Mouse (Mus musculus) gastrocnemius, adult 2 months (tissue): ENCODE measurements at regions not wholly inside any gene's neighbourhood (a gene's known extent, or its start where the extent isn't known, plus 50 kb on each side); places are given as distances from the start of the nearest gene placed in this dataset.

ENCODE experiments used
- DNase-seq: peaks from one replicate; pipeline ENCODE4 v3.0.0; 2022
- H3K27ac ChIP-seq: fragments of 200-600 bp; 2 replicates; pipeline ENCODE4 v1.8.1; 2022; ENCODE audit warnings: mild to moderate bottlenecking
- H3K4me3 ChIP-seq: fragments of 200-600 bp; 2 replicates; pipeline ENCODE4 v1.8.1; 2022; ENCODE audit warnings: mild to moderate bottlenecking, moderate library complexity
- CTCF ChIP-seq: fragments of 200-600 bp; IDR thresholded peaks from 2 replicates; pipeline ENCODE4 v1.8.1; 2022; ENCODE audit warnings: antibody characterized with exemption, mild to moderate bottlenecking, moderate library complexity
- intact Hi-C: fragments of 180-260 bp; cut with DNase I; formaldehyde crosslinking; loops from one replicate; pipeline ENCODE4 v1.15.1; 2025

GRCm38 (mm10) chr11:84760622-84761196 is 58.6 kb downstream of the Mrm1 start:
- Histone ChIP-seq H3K27ac (no peak overlapping the region), H3K4me3 (no peak overlapping the region)
- intact Hi-C loops: no loop called here
- no peak for TF ChIP-seq CTCF
- no peak for DNase-seq

- Histone ChIP-seq H3K27ac (no peak overlapping the region), H3K4me3 (no peak overlapping the region)
- DNase-seq: peak; percentile 49
- no peak for TF ChIP-seq CTCF
- intact Hi-C loops: no loop called here
Measured at GRCm38 (mm10) chr11:84759478-84759986, 59.8 kb downstream of the Mrm1 start.

- DNase-seq: no peak
- TF ChIP-seq CTCF: peak; percentile 26; the same call in 1 of the 2 replicates
- Histone ChIP-seq H3K4me3 (no peak overlapping the region), H3K27ac (no peak overlapping the region)
- intact Hi-C loops: no loop called here
Measured at GRCm38 (mm10) chr11:84752007-84752406, 67.3 kb downstream of the Mrm1 start.

- no peak for TF ChIP-seq CTCF
- H3K4me3 ChIP-seq: no peak overlapping the region
- intact Hi-C loops: no loop called here
- peak; percentile 24 for DNase-seq
- no peak overlapping the region for H3K27ac ChIP-seq
Measured at GRCm38 (mm10) chr11:84749490-84750349, 69.6 kb downstream of the Mrm1 start.

GRCm38 (mm10) chr11:84738769-84739589 is 80.3 kb downstream of the Mrm1 start:
- H3K27ac ChIP-seq: no peak overlapping the region
- intact Hi-C loops: no loop called here
- no peak for TF ChIP-seq CTCF
- no peak for DNase-seq
- H3K4me3 ChIP-seq: no peak overlapping the region

- DNase-seq: no peak
- no peak for TF ChIP-seq CTCF
- Histone ChIP-seq H3K27ac (no peak overlapping the region), H3K4me3 (no peak overlapping the region)
- intact Hi-C loops: no loop called here
Measured at GRCm38 (mm10) chr11:84738128-84738527, 81.2 kb downstream of the Mrm1 start.

- intact Hi-C loops: no loop called here
- no peak overlapping the region for H3K4me3 ChIP-seq
- DNase-seq: no peak
- no peak overlapping the region for H3K27ac ChIP-seq
- no peak for TF ChIP-seq CTCF
Measured at GRCm38 (mm10) chr11:84731890-84732289, 87.4 kb downstream of the Mrm1 start.

- TF ChIP-seq CTCF: no peak
- intact Hi-C loops: no loop called here
Measured at GRCm38 (mm10) chr11:84730218-84730617, 89.1 kb downstream of the Mrm1 start.

GRCm38 (mm10) chr11:84729189-84729588 is 90.1 kb downstream of the Mrm1 start:
- intact Hi-C loops: no loop called here
- Histone ChIP-seq H3K27ac (no peak overlapping the region), H3K4me3 (no peak overlapping the region)
- peak; percentile 32 for DNase-seq
- no peak for TF ChIP-seq CTCF

More at GRCm38 (mm10) chr11:84730218-84730617, 89.1 kb downstream of the Mrm1 start:
- no peak overlapping the region for H3K4me3 ChIP-seq
- no peak overlapping the region for H3K27ac ChIP-seq
- no peak for DNase-seq

GRCm38 (mm10) chr11:84725936-84726613 is 93.2 kb downstream of the Mrm1 start:
- no peak for TF ChIP-seq CTCF
- Histone ChIP-seq H3K27ac (no peak overlapping the region), H3K4me3 (no peak overlapping the region)
- intact Hi-C loops: no loop called here
- no peak for DNase-seq

GRCm38 (mm10) chr11:84725177-84725792 is 94.0 kb downstream of the Mrm1 start:
- DNase-seq: no peak
- intact Hi-C loops: no loop called here
- H3K4me3 ChIP-seq: no peak overlapping the region
- TF ChIP-seq CTCF: no peak
- no peak overlapping the region for H3K27ac ChIP-seq

- DNase-seq: no peak
- TF ChIP-seq CTCF: no peak
- no peak overlapping the region for H3K4me3 ChIP-seq
- H3K27ac ChIP-seq: no peak overlapping the region
- intact Hi-C loops: no loop called here
Measured at GRCm38 (mm10) chr11:84724080-84724479, 95.2 kb downstream of the Mrm1 start.
